Mouse (Mus musculus) urinary bladder, postnatal 4 days (tissue): ENCODE results near the gene Styxl1.

ENCODE experiments used
- DNase-seq, 2 experiments: peaks; one replicate each; pipeline ENCODE4 v3.0.0; 2021 to 2022; ENCODE audit warnings: low spot score in 2 of 2

Gene Styxl1

DNA sequence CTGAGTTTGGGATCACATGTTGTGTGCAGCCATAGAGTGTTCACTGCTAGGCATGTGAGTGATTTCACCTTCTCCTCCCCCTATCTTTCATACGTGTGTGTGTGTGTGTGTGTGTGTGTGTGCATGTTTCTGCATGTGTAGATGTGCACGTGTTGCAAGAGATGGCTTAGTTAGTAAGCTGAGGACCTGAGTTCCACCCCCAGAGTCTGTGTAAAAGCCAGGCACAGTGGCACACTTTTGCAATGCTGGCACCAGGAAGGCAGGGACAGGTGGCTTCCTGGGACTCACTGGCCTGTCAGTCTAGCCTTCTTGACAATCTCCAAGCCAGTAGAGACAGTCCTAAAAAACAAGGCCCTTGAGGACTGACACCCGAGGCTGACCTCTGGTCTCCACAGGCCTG lies 13.2 kb downstream of the Styxl1 start:
- DNase-seq: no peak

DNA sequence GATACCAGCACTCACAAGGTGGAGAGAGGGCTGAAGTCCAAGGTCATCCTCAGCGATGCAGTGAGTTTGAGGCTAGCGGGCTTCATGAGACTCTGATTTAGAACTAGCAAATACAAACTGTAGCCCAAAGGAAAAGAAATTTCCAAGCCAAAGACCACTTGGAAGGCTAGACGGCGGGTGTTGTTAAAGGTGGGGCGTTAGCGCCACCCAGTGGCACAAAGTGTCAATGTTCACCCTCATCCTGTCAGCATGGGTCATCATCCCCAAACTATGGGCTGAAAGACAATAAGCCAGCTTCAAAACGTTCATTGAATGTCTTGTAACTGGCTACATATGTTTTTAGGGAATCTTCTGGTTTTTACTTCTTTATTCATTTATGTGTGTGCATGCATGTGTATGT lies 14.7 kb downstream of the Styxl1 start:
- DNase-seq: peak; percentile 57 to 71

GRCm38 (mm10) chr5:135761881-135762280 lies 16.3 kb downstream of the Styxl1 start:
- DNase-seq: no peak

DNA sequence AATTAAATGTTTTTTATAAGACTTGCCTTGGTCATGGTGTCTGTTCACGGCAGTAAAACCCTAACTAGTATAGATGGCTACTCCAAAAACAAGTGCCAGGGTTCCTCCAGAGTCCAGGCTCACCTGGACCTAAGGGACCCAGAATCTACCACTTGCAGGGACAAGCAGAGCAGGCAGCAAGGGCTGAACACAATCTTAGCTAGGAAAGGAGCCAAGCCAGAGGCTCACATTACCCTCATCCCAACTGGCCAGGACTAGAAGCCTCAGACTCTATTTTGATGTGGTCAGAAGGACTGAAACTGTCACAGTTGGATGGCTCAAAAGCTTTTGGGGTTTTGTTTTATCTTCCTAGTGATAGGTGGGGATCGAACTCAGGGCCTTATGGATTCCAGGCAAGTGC lies 26.6 kb downstream of the Styxl1 start:
- DNase-seq: no peak

DNA sequence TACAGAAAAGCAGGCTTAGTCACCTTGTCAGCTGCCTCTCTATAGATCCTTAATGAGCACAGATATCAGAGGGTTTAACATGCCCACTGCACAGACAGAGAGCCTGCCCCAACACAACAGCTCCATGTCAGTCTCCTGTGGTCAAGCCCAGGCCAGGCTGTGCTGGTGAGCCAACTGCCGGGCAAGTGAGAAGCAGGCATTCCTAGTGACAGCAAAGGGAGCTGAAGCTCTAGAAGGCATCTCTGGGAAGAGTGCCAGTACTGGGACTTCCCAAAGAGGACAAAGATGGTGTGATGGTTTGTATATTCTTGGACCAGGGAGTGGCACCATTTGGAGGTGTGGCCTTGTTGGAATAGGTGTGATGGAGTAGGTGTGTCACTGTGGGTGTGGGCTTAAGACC lies 27.1 kb downstream of the Styxl1 start:
- no peak for DNase-seq

DNA sequence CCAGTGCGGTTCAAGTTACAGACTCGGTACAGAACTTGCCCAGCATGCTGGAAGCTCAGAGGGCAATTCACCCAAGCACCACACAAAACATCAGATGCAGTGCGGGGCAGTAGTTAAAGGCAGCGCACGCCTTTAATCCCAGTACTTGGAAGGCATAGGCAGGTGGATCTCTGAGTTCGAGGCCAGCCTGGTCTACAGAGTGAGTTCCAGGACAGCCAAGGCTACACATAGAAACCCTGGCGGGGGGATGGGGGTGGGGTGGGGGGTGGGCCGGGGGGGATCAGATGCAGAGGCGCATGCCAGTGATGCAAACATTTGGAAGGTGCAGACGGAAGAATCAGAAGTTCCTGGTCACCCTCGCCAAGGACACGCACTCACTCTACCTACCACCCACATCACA lies 33.4 kb downstream of the Styxl1 start:
- no peak for DNase-seq

DNA sequence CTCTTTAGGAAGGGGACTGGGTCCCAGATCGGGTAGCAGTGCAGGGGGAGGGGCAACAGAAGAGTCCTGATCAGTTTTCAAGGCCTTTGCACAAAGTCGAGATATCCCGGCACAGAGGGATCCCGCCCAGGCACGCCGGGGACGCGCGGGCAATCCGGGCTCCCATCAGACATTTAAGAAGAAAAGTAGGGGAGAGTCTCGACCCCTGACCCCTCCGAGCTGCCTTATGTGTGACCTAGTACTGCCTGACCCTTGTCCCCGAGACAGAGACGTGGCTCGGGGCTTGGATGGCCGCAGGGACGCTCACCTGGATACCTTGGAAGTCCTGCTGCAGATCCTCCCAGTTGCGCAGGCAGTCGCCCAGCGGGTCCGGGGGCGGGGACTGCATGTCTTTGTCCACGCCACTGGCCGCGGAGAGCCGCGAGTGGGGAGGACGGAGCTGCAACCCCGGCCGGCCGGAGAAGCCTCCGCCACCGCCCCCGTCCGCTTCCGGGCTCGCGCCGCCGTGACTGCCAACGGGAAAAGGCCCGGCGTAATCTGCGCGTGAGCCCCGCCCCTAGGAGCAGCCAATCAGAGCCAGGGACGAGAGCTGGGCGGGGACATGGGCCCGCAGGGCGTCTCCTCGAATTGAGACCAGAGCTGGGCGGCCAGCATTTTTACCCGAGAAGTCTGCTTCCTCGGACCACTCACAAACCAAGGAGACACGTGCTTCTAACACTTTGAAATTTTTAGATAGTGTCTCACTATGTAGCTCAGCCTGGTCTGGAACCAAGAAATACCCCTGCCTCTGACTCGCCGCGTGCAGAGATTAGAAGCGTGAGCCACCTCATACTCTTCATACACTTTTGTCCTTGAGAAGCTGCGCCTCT lies 34.2 kb downstream of the Styxl1 start, which contains the start of gene Tmem120a:
Gene Tmem120a (minus strand): TSS at position 708 of the 869 bp plus-strand sequence.
- peak; percentile 93 to 96 for DNase-seq

- DNase-seq: no peak
Observed at GRCm38 (mm10) chr5:135742941-135743740, 35.0 kb downstream of the Styxl1 start.

GRCm38 (mm10) chr5:135742156-135742555 lies 36.0 kb downstream of the Styxl1 start:
- DNase-seq: no peak

DNA sequence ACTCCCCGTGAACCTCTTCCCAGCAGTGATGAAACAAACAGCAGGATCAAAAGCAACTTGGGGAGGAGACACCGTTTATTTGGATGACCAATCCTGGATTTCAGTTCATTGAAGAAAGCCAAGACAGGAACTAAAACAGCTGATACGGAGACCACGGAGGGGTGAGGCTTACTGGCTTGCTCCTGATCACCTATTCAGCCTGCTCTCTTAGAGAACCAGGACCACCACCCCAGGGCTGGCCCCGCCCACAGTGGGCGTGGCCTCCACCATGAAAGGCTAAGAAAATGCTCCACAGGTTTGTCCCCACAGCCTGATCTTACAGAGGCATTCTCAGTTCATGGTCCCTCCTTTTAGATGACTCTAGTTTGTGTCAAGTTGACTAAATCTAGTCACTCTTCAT lies 39.9 kb downstream of the Styxl1 start:
- no peak for DNase-seq

DNA sequence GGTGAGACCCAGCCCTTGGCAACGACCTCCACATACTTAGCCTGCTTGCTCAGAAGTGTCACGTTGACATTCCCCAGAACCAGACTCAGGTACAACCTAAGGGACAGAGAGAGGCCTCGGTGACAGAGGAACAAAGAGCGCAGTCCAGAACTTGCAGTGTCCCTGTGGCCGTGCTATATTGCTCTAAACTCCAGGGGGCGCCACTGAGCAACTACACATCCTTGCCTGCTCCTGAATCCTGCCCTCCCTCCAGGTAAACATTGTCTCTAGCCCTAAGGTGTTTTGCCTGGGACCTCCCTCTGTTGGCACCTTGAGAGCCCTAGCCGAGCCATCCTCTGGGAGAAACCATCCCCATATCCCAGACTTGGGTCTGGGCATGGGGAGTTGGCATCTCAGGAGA lies 41.0 kb downstream of the Styxl1 start:
- no peak for DNase-seq

DNA sequence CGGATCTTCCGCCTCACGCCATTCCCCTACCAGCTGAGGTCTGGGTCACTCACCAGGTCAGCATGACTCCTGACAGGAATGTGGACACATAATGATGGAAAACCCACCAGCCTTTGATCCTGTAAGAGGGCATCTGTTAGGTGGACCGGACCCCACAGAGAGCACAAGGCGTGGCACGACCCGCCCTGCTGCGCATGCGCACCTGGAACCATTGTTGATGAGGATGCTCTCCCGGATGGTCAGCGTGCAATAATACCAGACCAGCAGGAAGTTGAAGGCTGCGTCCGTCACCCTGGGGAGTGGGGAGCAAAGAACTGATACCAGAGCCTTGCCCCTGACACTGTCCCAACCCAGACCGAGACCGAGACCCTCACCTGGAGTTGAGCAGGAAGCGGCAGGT lies 41.6 kb downstream of the Styxl1 start:
- DNase-seq: no peak

DNA sequence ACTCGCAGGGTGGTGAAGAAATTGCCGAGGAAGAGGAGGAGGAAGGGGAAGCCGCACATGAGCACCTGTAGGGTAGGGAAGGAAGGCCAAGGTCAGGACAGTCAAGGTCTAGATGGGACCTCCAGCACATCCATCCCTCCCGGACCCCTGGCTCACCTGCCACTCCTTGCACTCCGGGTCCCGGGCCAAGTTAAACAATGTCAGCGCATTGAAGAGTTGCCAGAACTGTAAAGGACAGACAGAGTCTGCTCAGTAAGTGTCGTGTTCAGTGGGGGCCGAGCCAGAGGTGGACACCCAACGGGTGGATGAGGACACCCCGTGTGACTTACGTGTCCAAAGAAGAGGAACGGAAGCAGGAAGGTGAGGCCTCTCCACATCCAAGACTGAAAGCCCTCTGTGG lies 42.4 kb downstream of the Styxl1 start:
- no peak for DNase-seq

GRCm38 (mm10) chr5:135734057-135734680 lies 44.0 kb downstream of the Styxl1 start:
- DNase-seq: no peak

DNA sequence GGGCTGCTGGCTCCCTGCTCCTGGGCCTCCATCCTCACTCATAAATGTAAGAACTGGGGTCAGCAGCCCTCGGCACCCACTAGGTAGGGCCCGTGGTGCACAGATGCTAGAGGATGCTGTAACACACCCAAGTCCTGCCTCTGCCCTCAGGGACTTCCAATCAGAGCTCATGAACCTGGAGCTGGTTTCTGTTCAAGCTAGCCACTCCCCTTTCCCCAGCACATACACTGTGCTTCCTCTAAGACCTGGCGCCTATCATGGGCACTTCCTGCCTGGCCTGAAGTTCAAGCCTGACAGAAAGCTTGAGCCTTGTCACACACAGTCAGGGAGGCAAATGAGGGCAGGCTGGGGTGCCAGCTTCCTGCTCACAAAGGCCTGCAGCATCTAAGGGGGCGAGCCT lies 45.1 kb downstream of the Styxl1 start:
- DNase-seq: no peak

GRCm38 (mm10) chr5:135731322-135731721 lies 46.9 kb downstream of the Styxl1 start:
- no peak for DNase-seq

DNA sequence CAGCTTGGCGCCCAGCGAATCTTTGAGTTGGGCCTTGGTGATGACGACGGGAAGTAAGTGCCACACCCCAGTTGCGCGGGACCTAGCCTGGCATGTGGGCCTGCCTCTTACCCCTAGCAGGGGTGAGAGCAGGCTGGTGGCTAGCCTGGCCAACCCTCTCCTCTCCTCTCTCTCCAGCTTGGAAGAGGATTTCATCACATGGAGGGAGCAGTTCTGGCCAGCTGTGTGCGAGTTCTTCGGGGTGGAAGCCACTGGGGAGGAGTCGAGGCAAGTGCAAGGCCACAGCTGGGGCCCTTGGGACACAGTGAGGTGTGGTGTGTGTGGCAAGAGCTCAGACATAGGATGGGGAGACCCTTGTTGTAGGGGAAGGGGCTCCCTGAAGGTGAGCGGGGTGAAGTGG lies 47.3 kb downstream of the Styxl1 start:
- no peak for DNase-seq

GRCm38 (mm10) chr5:135730278-135730677 lies 47.9 kb downstream of the Styxl1 start:
- no peak for DNase-seq

DNA sequence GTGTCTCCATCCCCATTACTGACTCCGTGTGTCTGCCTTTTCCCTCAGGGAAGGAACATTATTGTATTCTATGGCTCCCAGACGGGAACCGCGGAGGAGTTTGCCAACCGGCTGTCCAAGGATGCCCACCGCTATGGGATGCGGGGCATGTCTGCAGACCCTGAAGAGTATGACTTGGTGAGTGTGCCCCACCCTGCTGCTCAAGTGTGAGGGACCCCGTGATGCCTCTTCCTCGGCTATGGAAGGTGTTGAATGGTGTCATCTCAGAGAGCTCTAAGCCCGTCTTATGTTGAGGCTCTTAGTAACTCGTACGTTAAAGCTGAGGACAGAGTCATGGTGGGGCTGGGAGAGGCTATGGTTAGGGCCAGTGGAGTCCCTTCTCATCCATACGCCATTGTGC lies 48.8 kb downstream of the Styxl1 start:
- DNase-seq: no peak

DNA sequence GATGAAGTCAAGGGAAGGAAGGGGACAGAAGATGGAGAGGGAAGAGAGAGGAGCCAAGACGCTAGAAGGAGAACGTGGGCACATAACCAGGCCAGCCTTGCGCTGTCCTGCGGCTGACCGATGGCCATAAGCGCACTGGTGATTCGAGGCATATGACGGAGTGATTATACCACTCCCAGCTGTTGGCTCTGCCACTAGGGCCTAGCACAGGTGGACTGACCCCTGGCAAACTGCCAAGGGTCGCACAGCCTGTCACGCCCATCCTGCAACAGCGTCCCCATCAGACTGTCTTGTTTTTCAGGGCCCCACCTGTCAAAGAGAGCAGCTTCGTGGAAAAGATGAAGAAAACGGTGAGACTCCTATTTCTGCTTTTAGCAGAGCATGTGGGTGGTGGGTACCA lies 49.8 kb downstream of the Styxl1 start:
- no peak for DNase-seq

- DNase-seq: no peak
Observed at GRCm38 (mm10) chr5:135727871-135728270, 50.3 kb downstream of the Styxl1 start.

DNA sequence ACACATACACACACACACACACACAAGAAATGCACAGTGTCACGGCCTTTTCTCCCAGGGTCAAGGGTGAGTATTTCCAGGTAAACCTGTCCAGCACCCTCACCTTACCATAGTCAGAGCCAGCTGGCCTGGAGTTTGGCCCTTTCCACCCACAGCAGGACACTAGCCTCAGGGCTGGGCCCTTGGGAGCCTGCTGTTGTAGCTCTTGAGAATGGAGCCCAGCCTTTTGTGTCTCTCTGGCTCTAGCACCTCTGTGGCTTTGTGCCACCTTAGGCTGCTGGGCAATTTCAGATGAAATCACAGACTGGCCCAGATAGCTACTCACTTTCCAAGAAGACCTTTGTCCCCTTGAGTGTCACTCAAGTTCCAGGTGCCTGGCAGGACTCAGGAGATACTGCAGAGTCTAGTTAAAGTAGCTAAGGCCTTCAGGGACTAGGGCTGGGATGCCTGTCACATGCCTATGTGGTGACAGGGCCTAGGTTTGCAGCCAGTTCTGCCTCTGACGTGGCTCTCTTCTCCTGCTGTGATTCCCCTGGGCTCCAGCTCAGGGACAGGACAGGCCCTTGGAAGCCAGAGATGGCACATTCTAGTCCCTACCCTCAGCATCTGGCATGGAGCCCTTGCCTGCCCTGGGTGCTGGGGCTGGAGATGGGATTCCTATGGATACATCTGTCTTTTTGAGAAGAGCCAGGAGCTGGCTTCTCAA lies 51.4 kb downstream of the Styxl1 start:
- DNase-seq: no peak
